Mouse (Mus musculus) kidney, embryonic 14.5 days (tissue): ENCODE data around the gene Adgrg1. TPM values are rescaled to one million over a fixed set of nuclear protein-coding genes. Genes with fewer than 3 reads are reported as not detected.

ENCODE experiments used
- ATAC-seq: fragments of 200-750 bp; cut with Nextera tagmentation; 2 replicates; pipeline ENCODE4 v1.8.0; 2017; ENCODE audit warnings: moderate number of reproducible peaks, mild to moderate bottlenecking, moderate TSS enrichment, moderate library complexity; ENCODE audit not compliant: low FRiP score, low TSS enrichment
- H3K27ac ChIP-seq: fragments of 300-500 bp; sonication (generic); 2 replicates; pipeline ENCODE4 v1.5.1; 2014; ENCODE audit warnings: low read depth, mild to moderate bottlenecking, low read length, moderate library complexity, mixed read lengths
- H3K27me3 ChIP-seq: fragments of 300-500 bp; sonication (generic); 2 replicates; pipeline ENCODE4 v1.6.1; 2014; ENCODE audit warnings: mild to moderate bottlenecking, low read length; ENCODE audit not compliant: control insufficient read depth, insufficient read depth
- H3K36me3 ChIP-seq: fragments of 300-500 bp; sonication (generic); 2 replicates; pipeline ENCODE4 v1.6.1; 2014; ENCODE audit warnings: low read length, mixed read lengths; ENCODE audit not compliant: control insufficient read depth, insufficient read depth
- H3K4me1 ChIP-seq: fragments of 300-500 bp; sonication (generic); 2 replicates; pipeline ENCODE4 v1.6.1; 2014; ENCODE audit warnings: low read length, mixed read lengths; ENCODE audit not compliant: control insufficient read depth, insufficient read depth
- H3K4me2 ChIP-seq: fragments of 300-500 bp; sonication (generic); replicated peaks from 2 replicates; pipeline ENCODE4 v1.6.1; 2014; ENCODE audit warnings: low read depth, mild to moderate bottlenecking, low read length
- H3K4me3 ChIP-seq: fragments of 300-500 bp; sonication (generic); 2 replicates; pipeline ENCODE4 v1.5.1; 2014; ENCODE audit warnings: mild to moderate bottlenecking, low read length
- H3K9ac ChIP-seq: fragments of 300-500 bp; sonication (generic); 2 replicates; pipeline ENCODE4 v1.6.1; 2014; ENCODE audit warnings: low read depth, mild to moderate bottlenecking, low read length, moderate library complexity
- H3K9me3 ChIP-seq: fragments of 300-500 bp; sonication (generic); 2 replicates; pipeline ENCODE4 v1.6.1; 2016; ENCODE audit warnings: low read length; ENCODE audit not compliant: control insufficient read depth
- WGBS: fragments of 180-500 bp; shearing (Covaris S2); extraction: QIAGEN DNeasy Blood & Tissue Kit; methylation state at CpG from one replicate; pipeline ENCODE4 v1.1.7; 2014; 5-methylcytosine and 5-hydroxymethylcytosine counted together
- polyA plus RNA-seq: library from polyadenylated mRNA; unstranded; fragments of >200 nt; fragmentation: Nextera tagmentation; extraction: Ambion mirVana; gene quantifications from 2 replicates; pipeline ENCODE4 v1.2.1, GENCODE M21; 2014

Gene Adgrg1
- polyA plus RNA-seq, 1 experiment from 2014 or later, result 31.3 TPM

- no peak overlapping the region for H3K4me3 ChIP-seq
These were observed 21.5 kb downstream of the Adgrg1 start for GRCm38 (mm10) chr8:94996037-94996436.

GRCm38 (mm10) chr8:94996899-94997856 lies 22.6 kb downstream of the Adgrg1 start:
- H3K9ac ChIP-seq, result no peak overlapping the region
- no peak overlapping the region for H3K4me2 ChIP-seq
- H3K4me3 ChIP-seq, result no peak overlapping the region
- H3K4me1 ChIP-seq, result peaks cover 29% of the 10 kb centered on the region
- H3K27me3 ChIP-seq, result no peaks in the 10 kb centered on the region
- no peak for ATAC-seq
- H3K36me3 ChIP-seq, result no peaks in the 10 kb centered on the region
- no peaks in the 10 kb centered on the region for H3K9me3 ChIP-seq
- H3K27ac ChIP-seq, result no peak overlapping the region
- 60% methylated on average over 6 of the region's 6 CpGs for WGBS

More at GRCm38 (mm10) chr8:94996037-94996436, 21.5 kb downstream of the Adgrg1 start:
- Histone ChIP-seq H3K4me1 (peaks cover 37% of the 10 kb centered on the region), H3K27ac (no peak overlapping the region), H3K27me3 (no peaks in the 10 kb centered on the region), H3K36me3 (no peaks in the 10 kb centered on the region), H3K9me3 (no peaks in the 10 kb centered on the region), H3K4me2 (no peak overlapping the region), H3K9ac (no peak overlapping the region)
- WGBS, result 77% methylated on average over 12 of the region's 12 CpGs
- ATAC-seq, result no peak

- WGBS, result 72% methylated on average over 6 of the region's 6 CpGs
- Histone ChIP-seq H3K36me3 (no peaks in the 10 kb centered on the region), H3K9me3 (no peaks in the 10 kb centered on the region), H3K27ac (no peak overlapping the region), H3K4me1 (peaks cover 26% of the 10 kb centered on the region), H3K27me3 (no peaks in the 10 kb centered on the region), H3K4me3 (no peak overlapping the region), H3K4me2 (no peak overlapping the region), H3K9ac (no peak overlapping the region)
- ATAC-seq, result no peak
These were observed 23.3 kb downstream of the Adgrg1 start for GRCm38 (mm10) chr8:94997857-94998243.

- H3K9me3 ChIP-seq, result no peaks in the 10 kb centered on the region
- peak overlapping the region; percentile 30; the same call in 1 of the 2 replicates for H3K27ac ChIP-seq
- H3K4me3 ChIP-seq, result no peak overlapping the region
- ATAC-seq, result no peak
- peaks cover 26% of the 10 kb centered on the region for H3K4me1 ChIP-seq
- WGBS, result 45% methylated on average over 2 of the region's 2 CpGs
- H3K4me2 ChIP-seq, result no peak overlapping the region
- H3K9ac ChIP-seq, result no peak overlapping the region
- no peaks in the 10 kb centered on the region for H3K36me3 ChIP-seq
- H3K27me3 ChIP-seq, result no peaks in the 10 kb centered on the region
These were observed 23.9 kb downstream of the Adgrg1 start for GRCm38 (mm10) chr8:94998431-94998830.

- no peak overlapping the region for H3K4me3 ChIP-seq
- WGBS, result 60% methylated on average over 6 of the region's 6 CpGs
These were observed 24.5 kb downstream of the Adgrg1 start for GRCm38 (mm10) chr8:94999004-94999403.

GRCm38 (mm10) chr8:94999956-95000355 lies 25.4 kb downstream of the Adgrg1 start:
- no peaks in the 10 kb centered on the region for H3K9me3 ChIP-seq
- H3K27me3 ChIP-seq, result no peaks in the 10 kb centered on the region
- peaks cover 26% of the 10 kb centered on the region for H3K4me1 ChIP-seq
- ATAC-seq, result no peak
- H3K27ac ChIP-seq, result peak overlapping the region; percentile 52; the same call in 1 of the 2 replicates
- H3K9ac ChIP-seq, result no peak overlapping the region
- no peak overlapping the region for H3K4me2 ChIP-seq
- 53% methylated on average over 6 of the region's 6 CpGs for WGBS
- no peaks in the 10 kb centered on the region for H3K36me3 ChIP-seq
- H3K4me3 ChIP-seq, result no peak overlapping the region

More at GRCm38 (mm10) chr8:94999004-94999403, 24.5 kb downstream of the Adgrg1 start:
- ATAC-seq, result no peak
- Histone ChIP-seq H3K4me2 (no peak overlapping the region), H3K27ac (peak overlapping the region; percentile 48; the same call in 1 of the 2 replicates), H3K27me3 (no peaks in the 10 kb centered on the region), H3K4me1 (peaks cover 26% of the 10 kb centered on the region), H3K9ac (no peak overlapping the region), H3K36me3 (no peaks in the 10 kb centered on the region), H3K9me3 (no peaks in the 10 kb centered on the region)

- Histone ChIP-seq H3K27me3 (no peaks in the 10 kb centered on the region), H3K4me3 (no peak overlapping the region), H3K9me3 (no peaks in the 10 kb centered on the region), H3K27ac (peak overlapping the region; percentile 52; the same call in 1 of the 2 replicates), H3K36me3 (no peaks in the 10 kb centered on the region), H3K9ac (no peak overlapping the region), H3K4me1 (peaks cover 26% of the 10 kb centered on the region), H3K4me2 (no peak overlapping the region)
- peak; percentile 45; the same call in 1 of the 2 replicates for ATAC-seq
- WGBS, result 20% methylated on average over 5 of the region's 5 CpGs
These were observed 26.1 kb downstream of the Adgrg1 start for GRCm38 (mm10) chr8:95000684-95001083.

- 72% methylated on average over 5 of the region's 5 CpGs for WGBS
- no peaks in the 10 kb centered on the region for H3K36me3 ChIP-seq
- H3K4me2 ChIP-seq, result no peak overlapping the region
- no peaks in the 10 kb centered on the region for H3K27me3 ChIP-seq
- no peak overlapping the region for H3K9ac ChIP-seq
- no peak overlapping the region for H3K4me3 ChIP-seq
- ATAC-seq, result no peak
- no peaks in the 10 kb centered on the region for H3K9me3 ChIP-seq
- H3K27ac ChIP-seq, result peak overlapping the region; percentile 19; the same call in 1 of the 2 replicates
- H3K4me1 ChIP-seq, result peaks cover 26% of the 10 kb centered on the region
These were observed 26.6 kb downstream of the Adgrg1 start for GRCm38 (mm10) chr8:95001165-95001564.

- peak; percentile 51 for ATAC-seq
- Histone ChIP-seq H3K9me3 (no peaks in the 10 kb centered on the region), H3K27ac (0 out of 2 replicates have a peak overlapping the region, but pooled peaks have one; percentile 19), H3K9ac (no peak overlapping the region), H3K27me3 (no peaks in the 10 kb centered on the region), H3K4me3 (no peak overlapping the region), H3K4me2 (no peak overlapping the region), H3K4me1 (peaks cover 24% of the 10 kb centered on the region), H3K36me3 (no peaks in the 10 kb centered on the region)
- WGBS, result 10% methylated on average over 7 of the region's 7 CpGs
These were observed 27.1 kb downstream of the Adgrg1 start for GRCm38 (mm10) chr8:95001655-95002054.
